Mouse (Mus musculus) forebrain, embryonic 13.5 days (tissue): ENCODE results near the gene Pphln1. TPM values are rescaled to one million over a fixed set of nuclear protein-coding genes. Genes with fewer than 3 reads are reported as not detected.

Experiments used
- ATAC-seq: fragments of 200-750 bp; cut with Nextera tagmentation; 2 replicates; pipeline ENCODE4 v1.8.0; 2017
- H3K27ac ChIP-seq: fragments of 300-500 bp; sonication (generic); 2 replicates; pipeline ENCODE4 v1.5.1; 2015; ENCODE audit warnings: inconsistent platforms, mild to moderate bottlenecking, moderate library complexity
- H3K27me3 ChIP-seq: fragments of 300-500 bp; sonication (generic); 2 replicates; pipeline ENCODE4 v1.6.1; 2015; ENCODE audit warnings: mild to moderate bottlenecking, inconsistent platforms
- H3K36me3 ChIP-seq: fragments of 300-500 bp; sonication (generic); 2 replicates; pipeline ENCODE4 v1.6.1; 2015; ENCODE audit warnings: mild to moderate bottlenecking, inconsistent platforms; ENCODE audit not compliant: poor library complexity, severe bottlenecking
- H3K4me1 ChIP-seq: fragments of 300-500 bp; sonication (generic); 2 replicates; pipeline ENCODE4 v1.6.1; 2015; ENCODE audit warnings: inconsistent platforms
- H3K4me2 ChIP-seq: fragments of 300-500 bp; sonication (generic); 2 replicates; pipeline ENCODE4 v1.6.1; 2015; ENCODE audit warnings: inconsistent platforms, mild to moderate bottlenecking, moderate library complexity
- H3K4me3 ChIP-seq: fragments of 300-500 bp; sonication (generic); 2 replicates; pipeline ENCODE4 v1.5.1; 2015; ENCODE audit warnings: mild to moderate bottlenecking, inconsistent platforms
- H3K9ac ChIP-seq: fragments of 300-500 bp; sonication (generic); 2 replicates; pipeline ENCODE4 v1.6.1; 2015; ENCODE audit warnings: mild to moderate bottlenecking, inconsistent platforms
- H3K9me3 ChIP-seq: fragments of 300-500 bp; sonication (generic); replicated peaks from 2 replicates; pipeline ENCODE4 v1.6.1; 2016; ENCODE audit warnings: inconsistent platforms
- WGBS: fragments of 180-500 bp; shearing (Covaris S2); methylation state at CpG from one replicate; pipeline ENCODE4 v1.1.7; 2015; 5-methylcytosine and 5-hydroxymethylcytosine counted together
- polyA plus RNA-seq: library from polyadenylated mRNA; unstranded; fragments of >200 nt; fragmentation: Nextera tagmentation; extraction: Ambion mirVana; gene quantifications from 2 replicates; pipeline ENCODE4 v1.2.1, GENCODE M21; 2015

Pphln1 gene
- polyA plus RNA-seq, 1 experiment from 2014 or later = 60.1 TPM

DNA sequence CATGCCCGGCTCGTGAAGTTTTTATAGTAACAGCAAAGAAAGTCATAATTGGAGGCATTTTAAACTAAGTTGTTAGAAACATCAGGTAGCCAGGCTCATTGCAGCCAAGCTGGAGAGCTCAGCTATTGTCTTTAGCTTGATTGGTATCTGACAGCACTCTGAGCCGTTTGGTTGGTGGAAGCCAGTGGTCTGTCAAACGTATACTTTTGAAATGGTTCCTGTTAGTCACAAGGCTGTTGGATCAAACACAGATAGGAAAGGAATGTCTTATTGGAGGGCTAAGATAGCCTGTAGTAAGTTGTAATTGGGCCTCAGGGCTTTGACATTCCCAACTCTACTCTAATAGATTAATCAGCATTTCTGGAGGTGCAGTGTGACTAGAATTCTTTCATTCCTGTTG lies 3.3 kb downstream of the Pphln1 start:
- no peak for ATAC-seq
- Histone ChIP-seq H3K36me3 (peaks cover 3% of the 10 kb centered on the region; the same call in 1 of the 2 replicates), H3K4me1 (peaks cover 37% of the 10 kb centered on the region), H3K27ac (no peak overlapping the region), H3K9ac (no peak overlapping the region), H3K27me3 (no peaks in the 10 kb centered on the region), H3K4me3 (no peak overlapping the region), H3K9me3 (no peaks in the 10 kb centered on the region), H3K4me2 (no peak overlapping the region)
- 83% methylated on average over 4 of the region's 4 CpGs for WGBS

DNA sequence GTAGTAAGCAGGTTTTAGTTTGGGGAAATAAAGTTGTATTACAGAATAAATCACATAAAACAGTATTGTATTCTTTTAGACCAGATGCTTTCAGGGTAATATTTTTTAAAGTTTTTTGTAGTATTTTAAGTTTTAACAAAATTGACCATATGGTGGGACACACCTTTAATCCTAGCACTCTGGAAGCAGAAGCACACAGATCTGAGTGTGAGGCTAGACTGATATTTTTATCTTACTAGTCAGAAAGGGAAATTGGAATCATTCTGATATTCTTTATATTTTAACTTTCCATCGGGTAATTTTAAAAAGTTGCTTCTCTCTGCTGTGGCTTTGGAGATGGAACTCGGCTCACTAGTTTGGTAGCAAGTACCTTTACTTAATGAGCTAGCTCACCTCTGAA lies 4.6 kb downstream of the Pphln1 start:
- Histone ChIP-seq H3K36me3 (peaks cover 4% of the 10 kb centered on the region; the same call in 1 of the 2 replicates), H3K4me2 (no peak overlapping the region), H3K4me3 (no peak overlapping the region), H3K4me1 (peaks cover 28% of the 10 kb centered on the region), H3K27ac (no peak overlapping the region), H3K9ac (no peak overlapping the region), H3K27me3 (no peaks in the 10 kb centered on the region), H3K9me3 (no peaks in the 10 kb centered on the region)
- 97% methylated on average over 2 of the region's 2 CpGs for WGBS
- ATAC-seq = no peak

DNA sequence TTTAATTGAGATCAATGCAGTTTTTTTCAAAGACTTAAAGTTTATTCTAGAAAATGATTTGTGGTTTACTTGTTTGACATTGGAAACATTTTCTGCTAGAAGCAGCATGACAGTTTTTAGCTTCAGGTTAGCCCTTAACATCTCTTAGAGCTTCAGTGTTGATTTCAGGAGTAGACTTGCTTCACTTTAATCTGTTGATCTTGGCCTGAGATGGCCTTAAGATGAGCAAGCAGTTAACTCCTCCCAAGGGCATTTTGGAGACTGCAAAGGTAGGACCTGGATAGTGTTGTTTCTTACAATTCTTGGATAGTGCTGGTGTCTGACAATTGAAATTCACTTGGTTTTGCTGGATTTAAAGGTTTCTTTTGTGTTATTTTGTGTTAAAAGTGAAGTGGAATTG lies 6.7 kb downstream of the Pphln1 start:
- no peak overlapping the region for H3K4me2 ChIP-seq
- H3K36me3 ChIP-seq = peaks cover 4% of the 10 kb centered on the region; the same call in 1 of the 2 replicates
- H3K27me3 ChIP-seq = no peaks in the 10 kb centered on the region
- no peak for ATAC-seq
- no peaks in the 10 kb centered on the region for H3K9me3 ChIP-seq
- H3K9ac ChIP-seq = no peak overlapping the region
- H3K4me1 ChIP-seq = peaks cover 17% of the 10 kb centered on the region
- no peak overlapping the region for H3K27ac ChIP-seq
- no peak overlapping the region for H3K4me3 ChIP-seq

DNA sequence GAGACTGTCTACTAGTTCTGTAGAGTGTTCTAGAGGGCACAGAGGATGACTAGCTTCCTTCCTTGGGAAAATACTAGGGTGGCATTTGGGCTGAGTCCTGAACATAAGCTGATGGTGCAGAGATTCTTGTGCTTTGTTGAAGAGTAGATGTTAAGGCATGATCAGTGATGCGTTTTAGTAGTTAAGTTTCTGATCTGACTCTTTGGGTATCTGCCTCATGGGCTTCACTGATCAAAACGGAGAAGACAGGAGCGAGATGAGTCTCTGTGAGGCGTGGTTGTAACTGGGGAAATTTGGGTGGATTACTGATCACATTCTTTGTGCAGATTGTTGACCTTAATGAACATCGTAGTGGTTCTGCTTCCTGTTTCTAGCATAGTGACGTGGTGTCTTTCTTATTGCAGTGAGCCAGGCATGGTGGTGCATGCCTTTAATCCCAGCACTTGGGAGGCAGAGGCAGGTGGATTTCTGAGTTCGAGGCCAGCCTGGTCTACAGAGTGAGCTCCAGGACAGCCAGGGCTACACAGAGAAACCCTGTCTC lies 7.4 kb downstream of the Pphln1 start:
- no peaks in the 10 kb centered on the region for H3K9me3 ChIP-seq
- H3K27ac ChIP-seq = no peak overlapping the region
- ATAC-seq = no peak
- H3K4me3 ChIP-seq = no peak overlapping the region
- H3K4me1 ChIP-seq = peaks cover 11% of the 10 kb centered on the region; the same call in 1 of the 2 replicates
- no peaks in the 10 kb centered on the region for H3K27me3 ChIP-seq
- 92% methylated on average over 7 of the region's 7 CpGs for WGBS
- no peak overlapping the region for H3K4me2 ChIP-seq
- H3K9ac ChIP-seq = no peak overlapping the region
- peaks cover 9% of the 10 kb centered on the region; the same call in 1 of the 2 replicates for H3K36me3 ChIP-seq

DNA sequence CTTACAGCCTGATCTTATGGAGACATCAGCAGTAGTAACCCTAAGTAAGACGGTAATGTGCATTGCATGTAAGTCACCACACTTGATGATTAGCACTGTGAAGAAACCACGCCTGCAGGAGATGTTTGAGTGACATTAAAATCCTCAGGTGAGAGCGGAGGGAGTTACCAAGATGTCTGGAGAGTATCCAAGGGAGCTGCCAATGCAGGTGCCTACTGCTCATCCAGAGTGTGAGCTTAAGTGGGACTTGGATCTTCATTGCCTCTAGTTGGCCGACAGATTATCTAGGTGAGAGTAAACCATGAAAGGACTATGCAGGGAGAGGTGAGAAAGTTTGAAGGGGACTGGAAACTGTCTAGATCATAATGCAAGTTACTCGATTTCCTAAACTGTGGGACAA lies 8.3 kb downstream of the Pphln1 start:
- Histone ChIP-seq H3K27ac (no peak overlapping the region), H3K9me3 (no peaks in the 10 kb centered on the region), H3K4me3 (no peak overlapping the region), H3K4me2 (no peak overlapping the region), H3K36me3 (peaks cover 19% of the 10 kb centered on the region; the same call in 1 of the 2 replicates), H3K4me1 (peaks cover 4% of the 10 kb centered on the region; the same call in 1 of the 2 replicates), H3K27me3 (no peaks in the 10 kb centered on the region), H3K9ac (no peak overlapping the region)
- 96% methylated on average over 5 of the region's 5 CpGs for WGBS
- ATAC-seq = no peak

DNA sequence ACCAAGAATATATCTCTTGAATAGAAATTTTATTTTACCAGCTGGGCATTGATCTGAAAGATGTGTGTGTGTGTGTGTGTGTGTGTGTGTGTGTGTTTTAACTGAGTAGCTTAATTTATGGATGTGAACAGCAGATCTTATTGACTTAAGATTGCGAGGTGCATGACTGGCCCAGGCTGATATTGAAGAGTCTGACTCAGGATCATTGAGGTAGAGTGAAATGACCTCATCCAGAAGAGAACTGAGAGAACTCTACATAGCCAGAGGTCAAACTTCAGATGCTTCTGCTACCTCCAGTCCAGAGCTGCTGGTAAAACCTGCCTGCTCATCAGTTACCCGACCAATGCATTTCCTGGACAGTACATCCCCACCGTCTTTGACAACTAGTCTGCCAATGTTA lies 14.3 kb downstream of the Pphln1 start:
- Histone ChIP-seq H3K4me3 (no peak overlapping the region), H3K36me3 (peaks cover 54% of the 10 kb centered on the region), H3K27ac (no peak overlapping the region), H3K4me2 (no peak overlapping the region), H3K27me3 (no peaks in the 10 kb centered on the region), H3K9me3 (no peaks in the 10 kb centered on the region), H3K4me1 (no peaks in the 10 kb centered on the region), H3K9ac (no peak overlapping the region)
- no peak for ATAC-seq
- WGBS = 99% methylated on average over 3 of the region's 3 CpGs

DNA sequence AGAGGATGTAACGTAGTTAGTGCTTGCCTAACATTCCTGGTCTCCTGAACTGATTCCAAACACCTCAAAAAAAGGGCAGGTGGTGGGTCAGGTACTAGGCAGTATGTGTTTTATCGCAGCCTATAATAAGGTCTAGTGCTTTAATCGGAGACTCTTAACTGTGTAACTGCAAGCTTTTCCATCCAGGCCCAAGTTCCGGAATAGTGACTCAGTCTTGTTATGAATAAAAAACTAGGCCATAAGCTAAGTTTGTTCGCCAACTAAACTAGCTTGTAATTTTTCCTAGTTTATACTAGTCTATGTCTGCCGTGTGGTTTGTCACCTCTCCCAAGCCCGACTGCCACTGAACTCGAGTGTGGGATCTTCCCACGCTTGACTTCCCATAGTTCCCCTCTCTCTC lies 16.3 kb downstream of the Pphln1 start:
- no peaks in the 10 kb centered on the region for H3K27me3 ChIP-seq
- WGBS = 92% methylated on average over 9 of the region's 9 CpGs
- no peak overlapping the region for H3K9ac ChIP-seq
- H3K27ac ChIP-seq = no peak overlapping the region
- ATAC-seq = no peak
- H3K4me1 ChIP-seq = no peaks in the 10 kb centered on the region
- no peaks in the 10 kb centered on the region for H3K9me3 ChIP-seq
- H3K4me2 ChIP-seq = no peak overlapping the region
- H3K4me3 ChIP-seq = no peak overlapping the region
- peaks cover 54% of the 10 kb centered on the region for H3K36me3 ChIP-seq

DNA sequence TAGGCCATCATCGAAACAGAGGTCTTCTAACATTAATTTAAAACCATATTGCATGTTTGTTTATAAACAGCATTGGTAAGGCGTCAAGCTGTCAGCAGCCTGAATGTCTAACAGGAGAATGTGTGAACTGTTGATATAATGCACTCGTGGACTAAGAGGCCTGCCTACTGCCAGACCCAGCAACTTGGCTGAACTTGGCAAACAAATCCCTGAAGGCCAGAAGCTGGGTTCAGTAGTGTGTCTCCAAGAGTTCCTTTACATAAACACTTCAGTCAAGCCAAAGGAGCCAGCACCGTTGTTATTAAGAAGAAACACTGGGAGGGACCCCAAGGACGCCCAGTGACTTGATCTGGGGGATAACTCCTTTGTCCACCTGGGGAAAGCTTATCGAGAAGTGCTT lies 18.1 kb downstream of the Pphln1 start:
- Histone ChIP-seq H3K9me3 (no peaks in the 10 kb centered on the region), H3K4me3 (no peak overlapping the region), H3K4me1 (no peaks in the 10 kb centered on the region), H3K36me3 (peaks cover 51% of the 10 kb centered on the region), H3K27me3 (no peaks in the 10 kb centered on the region), H3K4me2 (no peak overlapping the region), H3K27ac (no peak overlapping the region), H3K9ac (no peak overlapping the region)
- WGBS = 88% methylated on average over 6 of the region's 6 CpGs
- ATAC-seq = no peak

DNA sequence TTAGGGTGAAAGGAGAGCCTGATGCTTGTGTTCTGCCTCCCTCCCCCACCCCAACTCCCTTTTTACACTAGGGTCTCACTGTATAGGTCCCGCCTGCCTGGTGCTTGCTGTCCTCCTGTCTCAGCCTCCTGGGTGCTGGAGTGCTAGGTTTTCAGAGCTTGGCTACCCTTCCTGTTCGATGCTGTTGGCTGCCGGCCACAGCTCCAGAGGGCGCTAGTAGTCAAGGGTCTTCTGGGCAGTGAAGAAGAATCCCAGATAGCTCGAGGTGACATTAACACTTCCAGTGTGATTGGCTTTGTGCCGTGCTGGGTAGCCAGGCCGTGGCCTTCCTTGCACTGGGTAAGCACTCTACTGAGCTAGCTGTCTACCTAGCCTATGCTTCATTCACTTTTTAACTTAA lies 22.4 kb downstream of the Pphln1 start:
- H3K9ac ChIP-seq = no peak overlapping the region
- peaks cover 44% of the 10 kb centered on the region for H3K36me3 ChIP-seq
- H3K27ac ChIP-seq = no peak overlapping the region
- H3K4me2 ChIP-seq = no peak overlapping the region
- 85% methylated on average over 7 of the region's 7 CpGs for WGBS
- no peaks in the 10 kb centered on the region for H3K27me3 ChIP-seq
- H3K9me3 ChIP-seq = no peaks in the 10 kb centered on the region
- ATAC-seq = no peak
- no peaks in the 10 kb centered on the region for H3K4me1 ChIP-seq
- no peak overlapping the region for H3K4me3 ChIP-seq

DNA sequence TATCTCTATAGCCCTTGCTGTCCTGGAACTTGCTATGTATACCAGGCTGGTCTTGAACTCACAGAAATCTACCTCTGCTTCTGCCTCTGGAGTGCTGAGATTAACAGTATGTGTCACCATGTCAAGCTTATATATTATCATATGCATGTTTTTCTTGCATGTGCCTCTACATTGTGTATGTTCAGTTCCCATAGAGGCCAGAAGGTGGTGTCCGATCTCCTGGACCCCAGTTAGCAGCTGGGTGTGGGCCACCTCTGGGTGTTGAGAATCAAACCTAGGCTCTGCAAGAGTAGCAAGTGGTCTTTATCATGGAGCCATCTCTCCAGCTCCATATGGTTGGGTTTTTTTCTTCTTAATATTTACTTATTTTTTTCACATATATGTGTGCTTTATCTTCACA lies 24.4 kb downstream of the Pphln1 start:
- Histone ChIP-seq H3K9me3 (no peaks in the 10 kb centered on the region), H3K36me3 (peaks cover 39% of the 10 kb centered on the region), H3K9ac (no peak overlapping the region), H3K4me2 (no peak overlapping the region), H3K4me1 (no peaks in the 10 kb centered on the region), H3K27ac (no peak overlapping the region), H3K4me3 (no peak overlapping the region), H3K27me3 (no peaks in the 10 kb centered on the region)
- ATAC-seq = no peak
- 97% methylated on average over 1 of the region's 1 CpGs for WGBS

DNA sequence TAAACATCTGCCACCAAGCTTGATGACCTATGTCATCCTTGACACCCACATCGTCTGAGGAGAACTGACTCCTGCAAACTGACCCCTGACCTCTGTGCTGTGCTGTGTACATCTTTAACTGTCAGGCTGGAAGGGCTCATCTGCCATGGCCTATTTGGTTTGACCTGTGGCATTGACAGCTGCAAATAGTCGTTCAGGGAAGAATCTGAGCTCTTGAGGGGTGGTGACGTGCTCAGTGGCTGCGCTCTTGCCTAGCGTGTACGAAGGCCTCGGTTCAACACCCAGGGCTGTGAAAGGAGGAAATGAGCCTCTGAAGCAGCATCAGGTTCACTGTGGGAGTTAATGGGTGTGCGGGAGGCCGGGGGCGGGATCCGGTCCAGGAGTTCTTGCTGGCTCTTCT lies 35.7 kb downstream of the Pphln1 start:
- ATAC-seq = no peak
- Histone ChIP-seq H3K27ac (no peak overlapping the region), H3K36me3 (peaks cover 17% of the 10 kb centered on the region), H3K27me3 (no peaks in the 10 kb centered on the region), H3K9ac (no peak overlapping the region), H3K9me3 (no peaks in the 10 kb centered on the region), H3K4me1 (no peaks in the 10 kb centered on the region), H3K4me2 (no peak overlapping the region), H3K4me3 (no peak overlapping the region)
- WGBS = 89% methylated on average over 11 of the region's 11 CpGs

DNA sequence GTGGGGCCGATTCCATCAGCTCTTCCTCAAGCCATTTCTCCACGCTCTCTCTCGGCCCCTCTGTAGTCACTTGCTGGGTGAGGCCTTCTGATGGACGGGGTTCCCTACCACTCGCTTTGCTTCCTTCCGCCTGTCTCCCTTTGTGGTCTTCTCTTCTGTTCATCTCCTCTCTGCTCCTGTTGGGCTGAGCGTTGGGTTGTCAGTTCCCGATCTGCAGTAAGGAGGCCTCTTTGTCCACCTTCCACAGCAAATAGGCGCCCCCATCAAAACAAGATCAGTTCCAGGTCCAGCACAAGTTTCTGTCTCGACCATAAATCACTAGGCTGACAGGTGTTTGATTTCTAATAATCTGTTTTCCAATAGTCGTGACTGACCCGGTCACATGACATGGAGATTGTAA lies 37.8 kb downstream of the Pphln1 start:
- Histone ChIP-seq H3K9ac (no peak overlapping the region), H3K4me2 (no peak overlapping the region), H3K27me3 (no peaks in the 10 kb centered on the region), H3K27ac (no peak overlapping the region), H3K4me3 (no peak overlapping the region), H3K9me3 (no peaks in the 10 kb centered on the region), H3K4me1 (no peaks in the 10 kb centered on the region), H3K36me3 (peaks cover 22% of the 10 kb centered on the region)
- 91% methylated on average over 12 of the region's 12 CpGs for WGBS
- ATAC-seq = no peak

DNA sequence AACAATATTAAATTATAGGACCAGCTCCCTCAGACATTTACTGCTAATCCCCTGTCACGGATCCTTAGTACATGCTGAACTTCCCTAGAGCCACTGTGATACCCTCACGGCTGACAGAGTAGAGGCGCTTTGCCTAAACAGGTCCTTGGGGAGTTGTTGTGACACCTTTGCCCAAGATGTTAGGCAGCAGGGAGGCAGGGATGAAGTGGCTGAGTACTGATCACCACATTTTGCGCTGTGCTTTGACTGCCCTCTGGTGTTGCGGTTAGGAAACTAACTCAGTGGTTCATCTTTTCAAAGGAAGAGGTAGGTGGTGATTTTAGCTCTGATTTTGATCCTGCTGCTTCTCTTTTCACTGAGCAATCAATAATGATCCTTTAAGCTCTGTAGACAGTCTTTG lies 40.5 kb downstream of the Pphln1 start:
- ATAC-seq = peak; percentile 66

More for the DNA sequence above, 40.5 kb downstream of the Pphln1 start:
- no peaks in the 10 kb centered on the region for H3K27me3 ChIP-seq
- peaks cover 46% of the 10 kb centered on the region for H3K36me3 ChIP-seq
- H3K4me1 ChIP-seq = no peaks in the 10 kb centered on the region
- no peak overlapping the region for H3K4me3 ChIP-seq
- no peak overlapping the region for H3K9ac ChIP-seq
- H3K9me3 ChIP-seq = no peaks in the 10 kb centered on the region
- H3K27ac ChIP-seq = no peak overlapping the region
- 38% methylated on average over 5 of the region's 5 CpGs for WGBS
- no peak overlapping the region for H3K4me2 ChIP-seq
